In genomic region chr5:130120904-130121303, GRCm38 (mm10) we compare ENCODE assay signal across 7 mouse cellular contexts. TPM values are rescaled to one million over a fixed set of nuclear protein-coding genes. Genes with fewer than 3 reads are reported as not detected.
A peak's percentile ranks its signal among the peaks of the same experiment; 100 is the strongest.
DNase-seq lines count a peak whose midpoint lies in the region; ATAC-seq and TF ChIP-seq lines count a peak whose summit lies in the region.

No protein-coding gene starts in this region.

- peaks cover 4% of the 10 kb centered on the region; the same call in 1 of the 2 replicates for H3K36me3 ChIP-seq in lung, embryonic 14.5 days (ENCODE audit: insufficient read depth)
- H3K36me3 ChIP-seq in embryonic facial prominence, embryonic 15.5 days: no peaks in the 10 kb centered on the region
- H3K36me3 ChIP-seq in forebrain, embryonic 13.5 days (ENCODE audit: poor library complexity, severe bottlenecking): peaks cover 9% of the 10 kb centered on the region
- peaks cover 3% of the 10 kb centered on the region; the same call in 1 of the 2 replicates for H3K36me3 ChIP-seq in forebrain, embryonic 11.5 days (ENCODE audit: control insufficient read depth, insufficient read depth, low read length)

- TF ChIP-seq POLR2A in lung, adult 2 months (IDR thresholded peaks at IDR 0.05; ENCODE audit: borderline replicate concordance, extremely low read depth, low read depth, low read length): no peak

- 53% methylated on average over 6 of the region's 6 CpGs for WGBS in lung, embryonic 14.5 days
- WGBS in lung, adult 2 months: 36% methylated on average over 6 of the region's 6 CpGs
- WGBS in embryonic facial prominence, embryonic 15.5 days: 45% methylated on average over 6 of the region's 6 CpGs
- 85% methylated on average over 6 of the region's 6 CpGs for WGBS in forebrain, embryonic 13.5 days
- WGBS in forebrain, embryonic 11.5 days: 79% methylated on average over 6 of the region's 6 CpGs

- DNase-seq in lung, embryonic 14.5 days: peak; percentile 23
- DNase-seq in lung, adult 2 months: no peak
- DNase-seq in heart, postnatal 4 days: peak; percentile 64
- DNase-seq in retina, postnatal 1 day: peak; percentile 43
- no peak for DNase-seq in forebrain, embryonic 11.5 days (ENCODE audit: low spot score)

- no peaks in the 10 kb centered on the region for H3K4me1 ChIP-seq in lung, embryonic 14.5 days (ENCODE audit: insufficient read depth)
- peaks cover 3% of the 10 kb centered on the region; the same call in 1 of the 2 replicates for H3K4me1 ChIP-seq in lung, adult 2 months (ENCODE audit: control insufficient read depth, insufficient read depth, low read length)
- peaks cover 52% of the 10 kb centered on the region for H3K4me1 ChIP-seq in embryonic facial prominence, embryonic 15.5 days
- no peaks in the 10 kb centered on the region for H3K4me1 ChIP-seq in forebrain, embryonic 13.5 days
- H3K4me1 ChIP-seq in forebrain, embryonic 11.5 days (replicated peaks; ENCODE audit: control insufficient read depth, insufficient read depth, low read length): no peaks in the 10 kb centered on the region

- peak; percentile 65; the same call in 1 of the 2 replicates for ATAC-seq in lung, embryonic 14.5 days (ENCODE audit: insufficient read depth)
- 0 out of 2 replicates have a peak, but pooled peaks have one; percentile 25 for ATAC-seq in embryonic facial prominence, embryonic 15.5 days (ENCODE audit: insufficient number of reproducible peaks, low FRiP score, low TSS enrichment, low read depth)
- no peak for ATAC-seq in forebrain, embryonic 13.5 days
- no peak for ATAC-seq in forebrain, embryonic 11.5 days (replicated peaks; ENCODE audit: low FRiP score)

- H3K4me3 ChIP-seq in lung, embryonic 14.5 days (ENCODE audit: low read depth, low read length): no peak overlapping the region
- no peak overlapping the region for H3K4me3 ChIP-seq in lung, adult 2 months (replicated peaks; ENCODE audit: extremely low read depth, low read depth, low read length)
- H3K4me3 ChIP-seq in embryonic facial prominence, embryonic 15.5 days (replicated peaks): no peak overlapping the region
- H3K4me3 ChIP-seq in forebrain, embryonic 13.5 days: no peak overlapping the region
- H3K4me3 ChIP-seq in forebrain, embryonic 11.5 days (ENCODE audit: low read depth, low read length): no peak overlapping the region

- H3K4me2 ChIP-seq in lung, embryonic 14.5 days: no peak overlapping the region
- no peak overlapping the region for H3K4me2 ChIP-seq in embryonic facial prominence, embryonic 15.5 days (replicated peaks)
- H3K4me2 ChIP-seq in forebrain, embryonic 13.5 days: no peak overlapping the region
- H3K4me2 ChIP-seq in forebrain, embryonic 11.5 days (ENCODE audit: low read depth, low read length, severe bottlenecking): no peak overlapping the region

- no peak overlapping the region for H3K9ac ChIP-seq in lung, embryonic 14.5 days
- no peak overlapping the region for H3K9ac ChIP-seq in embryonic facial prominence, embryonic 15.5 days
- H3K9ac ChIP-seq in forebrain, embryonic 13.5 days: no peak overlapping the region
- H3K9ac ChIP-seq in forebrain, embryonic 11.5 days (ENCODE audit: low read length): no peak overlapping the region

- no peak overlapping the region for H3K27ac ChIP-seq in lung, embryonic 14.5 days (ENCODE audit: low read depth)
- no peak overlapping the region; the same call in 1 of the 2 replicates for H3K27ac ChIP-seq in embryonic facial prominence, embryonic 15.5 days (replicated peaks)
- no peak overlapping the region for H3K27ac ChIP-seq in forebrain, embryonic 13.5 days
- H3K27ac ChIP-seq in forebrain, embryonic 11.5 days (ENCODE audit: low read depth, low read length): no peak overlapping the region

- no peak for TF ChIP-seq CTCF in lung, embryonic 14.5 days (IDR thresholded peaks at IDR 0.05; ENCODE audit: low read depth)
- no peak for TF ChIP-seq CTCF in lung, adult 2 months (IDR thresholded peaks at IDR 0.05; ENCODE audit: insufficient read depth, low read length)

- H3K9me3 ChIP-seq in lung, embryonic 14.5 days (ENCODE audit: low read depth, low read length): no peaks in the 10 kb centered on the region
- H3K9me3 ChIP-seq in embryonic facial prominence, embryonic 15.5 days (replicated peaks): no peaks in the 10 kb centered on the region
- H3K9me3 ChIP-seq in forebrain, embryonic 13.5 days (replicated peaks): no peaks in the 10 kb centered on the region
- no peaks in the 10 kb centered on the region for H3K9me3 ChIP-seq in forebrain, embryonic 11.5 days (ENCODE audit: control insufficient read depth, low read length)

- no peaks in the 10 kb centered on the region for H3K27me3 ChIP-seq in lung, embryonic 14.5 days (ENCODE audit: insufficient read depth, low read length)
- H3K27me3 ChIP-seq in embryonic facial prominence, embryonic 15.5 days: no peaks in the 10 kb centered on the region
- no peaks in the 10 kb centered on the region for H3K27me3 ChIP-seq in forebrain, embryonic 13.5 days
- H3K27me3 ChIP-seq in forebrain, embryonic 11.5 days (ENCODE audit: control insufficient read depth, insufficient read depth, low read length): no peaks in the 10 kb centered on the region

RNA-seq across cellular contexts. Expression of gene Kctd7, which starts 23.8 kb away (rescaled TPM):
- 6.1 and 7.4 TPM in 2 replicates for polyA plus RNA-seq in lung, embryonic 14.5 days (2014; fragmentation: Nextera tagmentation; extraction: Ambion mirVana)
- polyA plus RNA-seq in lung, adult 2 months (2012; rRNA removed): 11.2 and 12.0 TPM in 2 replicates
- 6.1 and 7.4 TPM in 2 replicates for polyA plus RNA-seq in embryonic facial prominence, embryonic 15.5 days (2015; fragmentation: Nextera tagmentation; extraction: Ambion mirVana)
- total RNA-seq in heart, postnatal 4 days (2021): 1 to 10 TPM; 4.4 to 4.6 TPM
- polyA plus RNA-seq in forebrain, embryonic 13.5 days (2015; fragmentation: Nextera tagmentation; extraction: Ambion mirVana): 8.3 and 8.9 TPM in 2 replicates
- polyA plus RNA-seq in forebrain, embryonic 11.5 days (2014; fragmentation: Nextera tagmentation; extraction: Ambion mirVana): 6.0 and 6.7 TPM in 2 replicates

RNA-seq across cellular contexts. Expression of gene Tpst1, which starts 47.8 kb away (rescaled TPM):
- polyA plus RNA-seq in lung, embryonic 14.5 days (2014; fragmentation: Nextera tagmentation; extraction: Ambion mirVana): 76.1 and 77.3 TPM in 2 replicates
- polyA plus RNA-seq in lung, adult 2 months (2012; rRNA removed): 24.4 and 24.5 TPM in 2 replicates
- polyA plus RNA-seq in embryonic facial prominence, embryonic 15.5 days (2015; fragmentation: Nextera tagmentation; extraction: Ambion mirVana): 99.2 and 111 TPM in 2 replicates
- total RNA-seq in heart, postnatal 4 days (2021): 10 to 100 TPM; 15.7 to 16.9 TPM
- 47.5 and 50.2 TPM in 2 replicates for polyA plus RNA-seq in forebrain, embryonic 13.5 days (2015; fragmentation: Nextera tagmentation; extraction: Ambion mirVana)
- polyA plus RNA-seq in forebrain, embryonic 11.5 days (2014; fragmentation: Nextera tagmentation; extraction: Ambion mirVana): 60.8 and 62.7 TPM in 2 replicates

RNA-seq across cellular contexts. Expression of gene Rabgef1, which starts 50.7 kb away (rescaled TPM):
- polyA plus RNA-seq in lung, embryonic 14.5 days (2014; fragmentation: Nextera tagmentation; extraction: Ambion mirVana): 23.9 and 25.1 TPM in 2 replicates
- 24.3 and 32.2 TPM in 2 replicates for polyA plus RNA-seq in lung, adult 2 months (2012; rRNA removed)
- 30.1 and 32.6 TPM in 2 replicates for polyA plus RNA-seq in embryonic facial prominence, embryonic 15.5 days (2015; fragmentation: Nextera tagmentation; extraction: Ambion mirVana)
- total RNA-seq in heart, postnatal 4 days (2021): 10 to 100 TPM; 19.4 to 23.5 TPM
- 32.8 and 34.6 TPM in 2 replicates for polyA plus RNA-seq in forebrain, embryonic 13.5 days (2015; fragmentation: Nextera tagmentation; extraction: Ambion mirVana)
- 23.1 and 27.0 TPM in 2 replicates for polyA plus RNA-seq in forebrain, embryonic 11.5 days (2014; fragmentation: Nextera tagmentation; extraction: Ambion mirVana)

Comparison
In these comparisons a context has a peak if more than half of its experiments do, and no peak if none do; other contexts are left out.
1. DNase-seq: peak in lung, embryonic 14.5 days (single experiment), heart, postnatal 4 days (single experiment) and retina, postnatal 1 day (single experiment); none in lung, adult 2 months (single experiment) and forebrain, embryonic 11.5 days (single experiment).
2. ATAC-seq: peak in lung, embryonic 14.5 days (single experiment) and embryonic facial prominence, embryonic 15.5 days (single experiment); none in forebrain, embryonic 13.5 days (single experiment) and forebrain, embryonic 11.5 days (single experiment).